Mouse (Mus musculus) liver, embryonic 14.5 days (tissue): ENCODE results near the gene Cbln3.

Experiments used
- CTCF ChIP-seq: IDR thresholded peaks from 2 replicates; pipeline ENCODE4 v1.5.1; 2016; ENCODE audit warnings: antibody characterized with exemption, low read depth, control low read depth
- EP300 ChIP-seq: IDR thresholded peaks from 2 replicates; pipeline ENCODE4 v1.6.1; 2016; ENCODE audit warnings: antibody characterized with exemption, low read depth

DNA sequence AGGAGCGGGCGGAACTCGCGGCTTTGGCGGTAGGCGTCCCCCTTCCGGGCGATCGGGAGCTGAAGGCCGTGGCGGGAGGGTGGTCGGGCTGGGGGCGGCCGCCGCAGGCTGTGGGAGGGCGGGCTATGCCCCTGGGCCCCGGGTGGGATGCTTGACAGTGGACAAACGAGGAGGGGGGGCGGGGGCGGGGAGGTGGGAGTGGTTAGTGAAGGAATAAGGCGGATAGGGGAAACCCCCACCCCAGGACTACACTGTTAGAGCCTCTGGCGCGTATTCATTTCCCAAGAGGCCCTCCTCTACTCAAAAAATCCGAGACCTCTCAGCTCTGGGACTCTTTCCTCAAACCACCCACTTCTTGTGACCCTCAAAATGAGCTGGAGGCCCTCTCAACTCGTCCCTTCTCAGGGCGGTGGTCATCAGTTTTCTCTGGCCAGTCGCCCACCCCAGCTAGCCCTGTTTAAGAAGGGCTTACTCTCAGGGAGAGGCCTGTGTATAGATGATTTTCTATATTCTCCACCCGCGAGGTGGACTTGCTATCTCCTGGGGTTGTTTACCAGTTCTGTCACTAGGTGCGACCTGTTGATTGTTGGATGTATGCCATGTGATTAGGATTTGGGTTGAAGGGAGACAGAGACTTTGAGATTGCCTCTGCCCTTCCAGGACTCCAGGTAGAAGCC lies 1.1 kb upstream of the Cbln3 start:
- TF ChIP-seq CTCF: no peak
- no peak for TF ChIP-seq EP300
